Mouse (Mus musculus): ENCODE measurements around the gene Cdk14.

Cdk14 gene

GRCm38 (mm10) chr5:4993192-4993601 is 426.9 kb downstream of the Cdk14 start:
- DNase-seq (ENCODE audit: low read depth, low spot score) = no peak

DNA sequence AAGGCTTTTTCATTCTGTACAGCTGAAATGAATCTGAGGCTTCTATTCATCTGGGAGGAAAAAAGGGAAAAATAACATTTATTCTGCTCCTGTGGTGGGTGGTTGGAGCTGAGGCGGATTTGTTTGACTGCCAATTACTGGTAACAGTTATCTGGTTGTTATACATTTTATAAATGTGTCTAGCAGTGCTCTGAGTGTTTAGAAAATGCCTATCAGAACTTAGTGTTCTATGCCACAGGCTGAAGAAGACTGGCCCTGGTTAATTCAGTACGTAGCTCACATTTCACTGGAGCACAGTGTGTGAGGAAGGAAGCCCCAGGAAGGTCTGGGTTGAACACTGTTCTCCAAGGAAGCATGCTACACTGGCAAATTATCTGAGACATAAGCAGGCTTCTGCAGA is 429.1 kb downstream of the Cdk14 start:
- no peak for DNase-seq (ENCODE audit: low read depth, low spot score)

DNA sequence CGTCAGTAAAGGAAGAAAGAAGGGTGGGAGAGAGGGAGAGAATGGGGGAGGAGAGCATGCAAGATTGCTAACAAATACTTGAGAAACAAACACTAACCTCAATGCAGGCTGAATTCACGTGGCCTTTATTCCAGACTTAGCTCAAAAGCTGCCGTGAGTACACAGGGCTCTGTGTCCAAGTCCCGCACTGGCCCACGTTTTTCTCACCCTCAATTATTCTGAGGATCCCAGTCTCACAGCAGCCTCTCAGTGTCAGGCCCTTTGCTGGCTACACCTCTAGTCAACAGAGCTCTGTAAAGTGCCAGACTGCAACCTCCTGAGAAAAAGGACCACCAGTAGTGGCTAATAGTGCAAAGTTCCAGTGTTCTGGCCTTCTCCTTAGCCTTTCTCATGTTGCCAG is 429.9 kb downstream of the Cdk14 start:
- DNase-seq (ENCODE audit: low read depth, low spot score) = no peak

- no peak for DNase-seq (ENCODE audit: low read depth, low spot score)
These were observed 433.9 kb downstream of the Cdk14 start for GRCm38 (mm10) chr5:4986181-4986580.

- DNase-seq (ENCODE audit: low read depth, low spot score) = no peak
These were observed 440.6 kb downstream of the Cdk14 start for GRCm38 (mm10) chr5:4979551-4979950.

DNA sequence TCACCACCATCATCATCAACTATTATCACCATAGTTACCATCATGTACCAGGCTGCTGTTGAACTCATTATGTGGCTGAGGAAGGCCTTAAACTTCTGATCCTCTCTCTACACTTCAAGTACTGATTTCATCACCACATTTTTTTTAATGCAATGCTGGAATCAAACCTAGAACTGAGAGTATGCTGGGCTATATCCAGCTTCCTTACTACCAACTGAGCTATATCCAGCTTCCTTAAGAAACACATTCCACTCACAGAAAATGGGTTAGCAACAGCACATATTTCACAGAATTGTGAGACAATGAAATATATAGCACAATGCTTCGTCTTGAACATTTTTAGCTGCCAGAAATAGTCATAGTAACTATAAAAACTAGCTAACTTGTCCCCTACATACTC is 446.7 kb downstream of the Cdk14 start:
- DNase-seq (ENCODE audit: low read depth, low spot score) = no peak

DNA sequence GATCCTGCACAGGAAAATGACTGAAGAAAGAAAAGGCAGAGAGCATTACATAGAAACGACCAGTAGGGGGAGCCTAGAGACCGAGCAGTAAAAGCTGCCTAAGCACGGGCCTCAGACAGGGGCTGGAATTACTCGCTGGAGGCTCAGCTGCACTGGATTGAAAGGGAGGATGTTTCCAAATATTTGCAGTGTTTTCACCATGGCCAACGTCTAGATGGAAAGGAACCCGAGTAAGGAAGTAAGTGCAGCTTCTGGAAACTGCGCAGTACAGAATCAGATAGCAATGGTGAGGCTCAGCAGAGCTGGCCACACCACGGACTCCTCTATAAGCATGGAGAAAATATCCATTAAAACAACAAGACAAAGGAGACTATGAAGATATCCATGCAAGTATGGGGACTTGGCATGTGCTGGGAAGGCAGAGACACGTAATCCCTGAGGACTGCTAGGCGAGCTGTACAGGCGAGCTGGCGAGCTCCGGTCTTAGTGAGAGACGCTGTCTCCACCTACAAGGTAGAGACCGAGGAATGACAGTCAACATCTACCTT is 458.0 kb downstream of the Cdk14 start:
- DNase-seq (ENCODE audit: low read depth, low spot score) = peak; percentile 61

- DNase-seq (ENCODE audit: low read depth, low spot score) = no peak
These were observed 458.5 kb downstream of the Cdk14 start for GRCm38 (mm10) chr5:4961636-4962035.

- DNase-seq (ENCODE audit: low read depth, low spot score) = no peak
These were observed 460.7 kb downstream of the Cdk14 start for GRCm38 (mm10) chr5:4959446-4959845.

DNA sequence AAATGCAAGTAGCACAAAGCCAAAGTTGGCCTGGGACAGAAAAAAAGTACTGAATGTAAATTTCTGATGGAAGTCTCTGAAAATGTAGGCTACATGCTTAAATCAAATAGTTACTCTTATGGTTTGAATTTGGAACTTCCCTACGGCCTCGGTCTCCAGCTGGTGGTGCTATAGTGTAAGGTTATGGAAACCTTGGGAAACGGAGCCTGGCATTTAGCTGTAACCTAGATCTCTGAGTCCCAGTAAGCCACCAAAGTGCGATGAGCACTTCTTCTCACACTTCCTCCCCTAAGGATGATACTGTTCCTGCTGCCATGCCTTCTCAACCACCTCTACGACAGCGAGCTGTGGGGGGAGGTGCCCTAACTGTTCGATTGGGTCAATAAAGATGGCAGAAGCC is 464.1 kb downstream of the Cdk14 start:
- DNase-seq (ENCODE audit: low read depth, low spot score) = no peak

- DNase-seq (ENCODE audit: low read depth, low spot score) = no peak
These were observed 464.7 kb downstream of the Cdk14 start for GRCm38 (mm10) chr5:4955392-4955791.

GRCm38 (mm10) chr5:4949433-4949832 is 470.7 kb downstream of the Cdk14 start:
- no peak for DNase-seq (ENCODE audit: low read depth, low spot score)

DNA sequence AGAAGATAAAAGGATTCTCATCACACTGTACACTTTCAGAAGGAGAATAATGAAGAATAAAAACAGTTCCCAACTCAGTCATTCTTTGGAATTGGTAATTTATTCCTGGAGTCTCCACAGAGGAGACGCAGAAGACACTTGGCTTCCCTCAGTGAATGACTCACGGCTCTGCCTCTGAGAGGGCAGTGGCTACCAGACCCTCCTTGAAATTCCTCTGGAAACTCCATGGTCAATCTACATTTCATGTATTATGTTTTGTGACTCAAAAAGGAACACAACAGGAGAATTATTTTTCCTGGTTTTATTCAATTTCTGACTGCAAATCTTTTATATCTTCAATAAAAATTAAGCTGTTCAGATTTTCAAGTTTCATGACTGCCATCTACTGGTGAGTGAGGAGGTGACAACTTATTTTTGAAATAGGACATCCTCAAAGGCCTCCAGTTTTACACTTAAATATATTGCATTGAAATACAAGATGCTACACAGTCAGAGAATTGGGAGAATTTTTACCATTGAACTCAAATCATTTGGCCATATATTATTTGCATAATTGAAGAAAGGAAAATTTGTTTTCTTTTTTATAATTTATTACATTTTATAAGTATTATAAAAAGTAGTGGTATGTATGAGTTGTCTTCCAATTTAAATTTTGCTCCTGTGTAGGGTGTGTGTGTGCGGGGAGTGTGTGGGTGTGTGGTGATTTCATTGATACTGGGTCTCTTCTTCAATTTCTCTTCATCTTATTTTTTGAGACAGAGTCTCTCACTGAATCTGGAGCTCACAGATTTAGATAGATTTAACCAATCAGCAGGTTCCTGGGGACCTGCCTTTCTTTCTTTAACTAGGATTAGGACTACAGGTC is 471.8 kb downstream of the Cdk14 start:
- peak; percentile 16 for DNase-seq (ENCODE audit: low read depth, low spot score)

- DNase-seq (ENCODE audit: low read depth, low spot score) = no peak
These were observed 485.0 kb downstream of the Cdk14 start for GRCm38 (mm10) chr5:4935131-4935530.

- no peak for DNase-seq (ENCODE audit: low read depth, low spot score)
These were observed 485.6 kb downstream of the Cdk14 start for GRCm38 (mm10) chr5:4934491-4934890.

GRCm38 (mm10) chr5:4931539-4932143 is 488.5 kb downstream of the Cdk14 start:
- DNase-seq (ENCODE audit: low read depth, low spot score) = no peak

GRCm38 (mm10) chr5:4929628-4930027 is 490.5 kb downstream of the Cdk14 start:
- no peak for DNase-seq (ENCODE audit: low read depth, low spot score)

- DNase-seq (ENCODE audit: low read depth, low spot score) = no peak
These were observed 495.2 kb downstream of the Cdk14 start for GRCm38 (mm10) chr5:4924866-4925265.

DNA sequence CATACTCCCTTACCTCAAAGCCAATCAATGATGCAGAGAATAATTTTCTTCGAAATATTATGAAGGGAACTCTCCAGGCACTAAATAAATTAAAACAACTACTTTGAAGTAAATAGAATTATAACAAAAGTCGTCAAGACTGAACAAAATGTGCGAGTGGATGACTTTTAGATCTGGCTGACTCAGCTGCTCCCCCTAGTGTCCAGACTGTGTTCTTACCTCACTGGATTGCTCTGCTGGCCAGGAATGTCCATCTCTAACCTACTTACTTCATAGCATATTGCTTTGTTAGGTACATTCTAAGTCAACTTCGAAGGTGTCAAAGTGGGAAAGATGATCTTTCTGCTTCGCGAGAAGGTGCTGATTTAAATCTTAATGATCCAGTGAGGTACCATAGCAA is 501.7 kb downstream of the Cdk14 start:
- DNase-seq (ENCODE audit: low read depth, low spot score) = peak; percentile 43

DNA sequence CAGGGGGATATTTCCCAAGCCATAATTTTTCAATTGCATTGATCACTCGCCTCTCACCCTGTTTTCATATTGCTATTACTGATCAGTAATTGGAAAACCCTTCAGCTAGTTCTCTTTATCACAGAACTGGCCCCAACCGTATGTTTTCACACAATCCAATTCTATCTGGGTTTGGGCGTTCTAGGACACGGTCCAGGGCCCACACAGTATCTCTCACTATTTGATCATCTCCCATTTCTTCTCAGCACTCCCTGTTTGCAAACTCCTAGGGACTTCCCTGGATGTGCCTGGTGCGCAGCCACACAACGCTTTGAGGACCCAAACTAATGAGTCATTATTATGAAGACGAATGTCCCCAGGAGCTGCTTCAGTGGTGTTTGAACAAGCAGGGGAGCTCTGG is 502.4 kb downstream of the Cdk14 start:
- no peak for DNase-seq (ENCODE audit: low read depth, low spot score)

DNA sequence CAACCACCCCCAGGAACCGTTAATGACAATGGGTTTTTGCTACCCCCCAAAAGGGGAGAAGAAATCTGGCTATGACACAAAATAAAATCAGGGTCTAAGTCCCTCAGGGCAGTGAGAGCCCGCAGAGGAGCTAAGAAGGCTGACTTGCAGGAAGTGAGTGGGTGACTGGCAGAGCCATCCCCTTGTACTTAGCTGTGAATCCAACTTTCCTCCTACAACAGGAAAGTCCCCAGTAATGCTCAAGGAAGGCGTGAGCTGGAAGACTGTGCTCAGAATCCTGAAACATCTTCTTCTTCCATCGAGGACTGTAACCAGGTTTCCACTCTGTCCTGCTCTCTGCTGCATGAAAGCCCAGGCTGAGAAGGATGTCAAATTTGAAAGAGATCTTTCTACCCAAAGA is 502.8 kb downstream of the Cdk14 start:
- no peak for DNase-seq (ENCODE audit: low read depth, low spot score)

GRCm38 (mm10) chr5:4916390-4917273 is 503.5 kb downstream of the Cdk14 start:
- DNase-seq (ENCODE audit: low read depth, low spot score) = no peak
